Mouse (Mus musculus): ENCODE results near the gene Nkapd1.
"Not testable (repeated sequence)": the region's sequence is repeated elsewhere in the genome, so short reads cannot be mapped to it uniquely, and the experiment has no call there.

The Nkapd1 gene

GRCm38 (mm10) chr9:50616766-50617603 lies at the start of gene Nkapd1, which contains the start of gene Pih1d2:
Nkapd1 (minus strand) TSS chr9:50617464.
Pih1d2 (plus strand) TSS chr9:50617321.
- peak; percentile 91 for DNase-seq (ENCODE audit: low spot score)

- DNase-seq (ENCODE audit: low spot score): no peak
Measured at GRCm38 (mm10) chr9:50666442-50666841, 49.2 kb upstream of the Nkapd1 start.

- DNase-seq (ENCODE audit: low spot score): no peak
Measured at GRCm38 (mm10) chr9:50664826-50665225, 47.6 kb upstream of the Nkapd1 start.

- peak; percentile 17 for DNase-seq (ENCODE audit: low spot score)
Measured at GRCm38 (mm10) chr9:50660431-50660830, 43.2 kb upstream of the Nkapd1 start.

GRCm38 (mm10) chr9:50659392-50660217 lies 42.3 kb upstream of the Nkapd1 start, which contains the start of gene Dlat:
Dlat (minus strand) TSS chr9:50659780.
- DNase-seq (ENCODE audit: low spot score): peak; percentile 75

- DNase-seq (ENCODE audit: low spot score): peak; percentile 32
Measured at GRCm38 (mm10) chr9:50658941-50659388, 41.7 kb upstream of the Nkapd1 start.

- DNase-seq (ENCODE audit: low spot score): no peak
Measured at GRCm38 (mm10) chr9:50658391-50658790, 41.1 kb upstream of the Nkapd1 start.

- DNase-seq (ENCODE audit: low spot score): peak; percentile 42
Measured at GRCm38 (mm10) chr9:50650503-50650902, 33.2 kb upstream of the Nkapd1 start.

- no peak for DNase-seq (ENCODE audit: low spot score)
Measured at GRCm38 (mm10) chr9:50646826-50647370, 29.6 kb upstream of the Nkapd1 start.

GRCm38 (mm10) chr9:50634270-50634669 lies 17.0 kb upstream of the Nkapd1 start:
- DNase-seq (ENCODE audit: low spot score): no peak

- DNase-seq (ENCODE audit: low spot score): no peak
Measured at GRCm38 (mm10) chr9:50633059-50633458, 15.8 kb upstream of the Nkapd1 start.

GRCm38 (mm10) chr9:50632016-50632688 lies 14.9 kb upstream of the Nkapd1 start:
- no peak for DNase-seq (ENCODE audit: low spot score)

GRCm38 (mm10) chr9:50630903-50631302 lies 13.6 kb upstream of the Nkapd1 start:
- DNase-seq (ENCODE audit: low spot score): not testable (repeated sequence)

GRCm38 (mm10) chr9:50617794-50618330 lies 598 bp upstream of the Nkapd1 start:
- no peak for DNase-seq (ENCODE audit: low spot score)

GRCm38 (mm10) chr9:50616161-50616560 lies 1.1 kb downstream of the Nkapd1 start:
- DNase-seq (ENCODE audit: low spot score): no peak

- no peak for DNase-seq (ENCODE audit: low spot score)
Measured at GRCm38 (mm10) chr9:50612115-50612514, 5.1 kb downstream of the Nkapd1 start.

- no peak for DNase-seq (ENCODE audit: low spot score)
Measured at GRCm38 (mm10) chr9:50604338-50604737, 12.9 kb downstream of the Nkapd1 start.

- DNase-seq (ENCODE audit: low spot score): no peak
Measured at GRCm38 (mm10) chr9:50603998-50604324, 13.3 kb downstream of the Nkapd1 start.

- DNase-seq (ENCODE audit: low spot score): peak; percentile 93
Measured at GRCm38 (mm10) chr9:50603189-50603997, 13.9 kb downstream of the Nkapd1 start, which contains the start of the genes Sdhd and Timm8b. Sdhd (minus strand) TSS chr9:50603812. Timm8b (plus strand) TSS chr9:50603910.

- no peak for DNase-seq (ENCODE audit: low spot score)
Measured at GRCm38 (mm10) chr9:50602055-50602845, 15.0 kb downstream of the Nkapd1 start.

All from c-Kit-positive CD71-positive TER-119-positive erythroid progenitor cells, embryonic 14.5 days (primary cell).